Mouse (Mus musculus) kidney, postnatal 0 days (tissue): ENCODE results near the gene Gdf1. TPM values are rescaled to one million over a fixed set of nuclear protein-coding genes. Genes with fewer than 3 reads are reported as not detected.

Source experiments
- ATAC-seq: fragments of 200-750 bp; cut with Nextera tagmentation; replicated peaks from 2 replicates; pipeline ENCODE4 v1.8.0; 2017; ENCODE audit warnings: low read depth, moderate number of reproducible peaks, moderate TSS enrichment, moderate library complexity; ENCODE audit not compliant: low FRiP score
- DNase-seq: peaks from one replicate; pipeline ENCODE4 v3.0.0-alpha.2; 2016; ENCODE audit warnings: low spot score
- H3K27ac ChIP-seq: fragments of 300-500 bp; sonication (generic); 2 replicates; pipeline ENCODE4 v1.5.1; 2014; ENCODE audit warnings: mild to moderate bottlenecking
- H3K27me3 ChIP-seq: fragments of 300-500 bp; sonication (generic); 2 replicates; pipeline ENCODE4 v1.6.1; 2014; ENCODE audit warnings: low read length, mixed read lengths; ENCODE audit not compliant: insufficient read depth
- H3K36me3 ChIP-seq: fragments of 300-500 bp; sonication (generic); 2 replicates; pipeline ENCODE4 v1.6.1; 2014; ENCODE audit warnings: low read length, mixed read lengths; ENCODE audit not compliant: insufficient read depth
- H3K4me1 ChIP-seq: fragments of 300-500 bp; sonication (generic); replicated peaks from 2 replicates; pipeline ENCODE4 v1.6.1; 2014; ENCODE audit warnings: antibody characterized with exemption, low read length, mixed read lengths; ENCODE audit not compliant: insufficient read depth
- H3K4me2 ChIP-seq: fragments of 300-500 bp; sonication (generic); 2 replicates; pipeline ENCODE4 v1.6.1; 2014; ENCODE audit warnings: mild to moderate bottlenecking, low read length, moderate library complexity, mixed read lengths
- H3K4me3 ChIP-seq: fragments of 300-500 bp; sonication (generic); replicated peaks from 2 replicates; pipeline ENCODE4 v1.5.1; 2014; ENCODE audit warnings: low read depth, low read length
- H3K9ac ChIP-seq: fragments of 300-500 bp; sonication (generic); 2 replicates; pipeline ENCODE4 v1.6.1; 2014; ENCODE audit warnings: low read depth, low read length
- H3K9me3 ChIP-seq: fragments of 300-500 bp; sonication (generic); replicated peaks from 2 replicates; pipeline ENCODE4 v1.6.1; 2016; ENCODE audit warnings: low read length, inconsistent platforms, mixed read lengths
- CTCF ChIP-seq: IDR thresholded peaks from 2 replicates; pipeline ENCODE4 v1.5.1; 2016; ENCODE audit warnings: antibody characterized with exemption, low read depth, mild to moderate bottlenecking, moderate library complexity
- WGBS: fragments of 180-500 bp; shearing (Covaris S2); extraction: QIAGEN DNeasy Blood & Tissue Kit; methylation state at CpG from one replicate; pipeline ENCODE4 v1.1.7; 2014; 5-methylcytosine and 5-hydroxymethylcytosine counted together
- polyA plus RNA-seq: library from polyadenylated mRNA; unstranded; fragments of >200 nt; fragmentation: Nextera tagmentation; extraction: Ambion mirVana; gene quantifications from 2 replicates; pipeline ENCODE4 v1.2.1, GENCODE M21; 2015

Gene Gdf1
- polyA plus RNA-seq, 1 experiment from 2014 or later = 4.0 TPM

DNA sequence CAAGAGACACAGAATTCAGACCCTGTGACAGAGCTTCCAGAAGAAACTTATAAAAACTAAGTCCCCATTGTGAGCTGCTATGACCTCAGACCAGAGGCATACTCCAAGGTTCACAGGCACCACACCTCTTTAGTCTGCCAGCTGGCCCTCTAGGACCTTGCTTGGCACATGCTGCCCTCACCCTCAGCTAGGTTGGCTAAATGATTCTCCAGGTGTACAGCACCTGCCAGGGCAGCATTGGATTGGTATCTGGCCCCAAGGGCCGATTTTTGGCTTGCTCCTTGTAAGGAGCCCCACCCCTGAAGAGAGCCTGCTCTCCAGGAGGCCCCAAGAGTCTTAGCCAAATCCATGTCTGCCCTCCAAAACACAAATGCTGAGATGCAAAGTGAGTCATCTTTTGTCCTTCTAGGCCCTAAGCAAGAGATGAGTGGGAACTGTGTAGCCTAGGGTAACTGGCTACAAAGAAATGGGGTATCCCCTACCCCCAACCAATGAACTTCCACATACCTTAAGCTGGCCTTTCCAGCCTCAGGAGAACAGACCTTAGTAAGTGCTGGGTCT is 18.3 kb downstream of the Gdf1 start:
- no peak overlapping the region for H3K4me3 ChIP-seq
- WGBS = 54% methylated on average over 1 of the region's 1 CpGs
- ATAC-seq (no peak), DNase-seq (no peak)
- no peak overlapping the region for H3K27ac ChIP-seq
- peaks cover 21% of the 10 kb centered on the region for H3K4me1 ChIP-seq
- no peak for TF ChIP-seq CTCF
- no peaks in the 10 kb centered on the region for H3K9me3 ChIP-seq
- H3K9ac ChIP-seq = no peak overlapping the region
- no peak overlapping the region for H3K4me2 ChIP-seq
- peaks cover 16% of the 10 kb centered on the region for H3K36me3 ChIP-seq
- H3K27me3 ChIP-seq = no peaks in the 10 kb centered on the region

DNA sequence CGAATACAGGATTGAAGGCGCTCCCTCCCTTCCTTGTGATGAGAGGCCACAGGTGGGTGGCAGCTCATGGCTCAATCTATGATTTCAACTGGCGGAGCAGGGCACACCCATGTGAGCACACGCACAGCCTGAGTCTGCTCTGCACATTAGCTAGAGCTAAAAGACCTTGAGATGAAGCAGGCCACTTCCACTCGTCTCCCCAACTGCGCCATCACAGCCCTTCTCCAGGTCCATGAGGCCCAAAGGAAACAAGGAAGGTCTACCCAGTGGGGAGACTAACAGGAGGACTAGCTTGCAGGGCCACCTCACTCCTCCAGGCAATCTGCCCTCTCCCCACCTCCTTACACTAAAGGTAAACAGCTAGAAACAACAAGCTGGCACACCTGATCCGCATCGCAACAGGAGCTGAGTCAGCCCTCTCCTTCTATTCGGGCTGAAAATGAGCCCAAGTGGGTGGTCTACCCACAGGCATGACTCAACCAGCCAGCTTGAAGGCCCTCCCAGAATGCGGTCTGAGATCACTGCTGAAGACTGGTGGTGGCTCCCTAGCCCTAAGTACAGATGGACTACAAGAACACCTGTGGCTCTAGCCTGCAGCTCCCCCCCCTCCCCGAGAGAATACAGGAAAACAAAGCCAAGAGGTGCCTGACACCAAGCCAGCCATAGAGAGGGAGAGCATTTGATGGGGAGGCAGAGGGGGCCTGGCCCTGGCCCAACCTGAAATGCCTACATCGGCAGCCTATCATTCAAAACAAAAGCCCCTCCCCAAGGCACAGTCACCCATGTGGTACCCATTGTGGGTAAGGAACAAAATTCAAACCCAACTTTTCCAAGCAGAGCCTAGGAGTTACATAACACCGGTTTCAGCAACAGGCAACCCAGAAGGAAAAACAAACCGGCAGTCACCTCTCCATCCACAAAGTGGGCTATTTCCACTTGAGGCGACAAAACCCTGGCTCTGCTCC is 21.7 kb downstream of the Gdf1 start:
- ATAC-seq = no peak
- Histone ChIP-seq H3K9ac (peak overlapping the region; percentile 97), H3K4me3 (peak overlapping the region; percentile 92), H3K4me2 (peak overlapping the region; percentile 80), H3K36me3 (peaks cover 6% of the 10 kb centered on the region; the same call in 1 of the 2 replicates), H3K27me3 (no peaks in the 10 kb centered on the region), H3K27ac (no peak overlapping the region), H3K9me3 (no peaks in the 10 kb centered on the region), H3K4me1 (peaks cover 21% of the 10 kb centered on the region)
- no peak for TF ChIP-seq CTCF
- DNase-seq = no peak
- 44% methylated on average over 15 of the region's 15 CpGs for WGBS

DNA sequence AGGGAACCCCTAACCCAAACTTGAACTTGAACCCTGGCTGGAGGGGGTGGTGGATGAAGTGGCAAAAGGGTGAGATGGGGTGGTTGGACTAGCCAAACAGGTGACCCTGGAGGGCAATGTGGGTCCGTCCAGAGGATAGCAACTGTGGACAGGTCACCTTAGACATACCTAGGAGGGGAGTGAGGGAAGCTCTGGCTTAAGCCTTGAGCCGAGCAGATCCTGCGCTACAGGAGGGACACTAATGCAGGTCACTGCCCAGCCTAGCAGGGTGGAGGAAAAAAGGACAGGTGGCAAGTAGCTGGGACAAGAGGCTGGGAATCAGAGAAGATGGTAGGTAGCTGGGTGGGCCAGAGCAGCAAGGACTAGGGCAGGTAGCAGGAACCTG is 22.4 kb downstream of the Gdf1 start:
- Histone ChIP-seq H3K9ac (peak overlapping the region; percentile 97), H3K36me3 (peaks cover 6% of the 10 kb centered on the region; the same call in 1 of the 2 replicates), H3K4me2 (peak overlapping the region; percentile 80), H3K4me3 (peak overlapping the region; percentile 92), H3K4me1 (peaks cover 21% of the 10 kb centered on the region), H3K27ac (no peak overlapping the region), H3K27me3 (no peaks in the 10 kb centered on the region), H3K9me3 (no peaks in the 10 kb centered on the region)
- no peak for TF ChIP-seq CTCF
- ATAC-seq (no peak), DNase-seq (no peak)
- WGBS = 11% methylated on average over 3 of the region's 3 CpGs

DNA sequence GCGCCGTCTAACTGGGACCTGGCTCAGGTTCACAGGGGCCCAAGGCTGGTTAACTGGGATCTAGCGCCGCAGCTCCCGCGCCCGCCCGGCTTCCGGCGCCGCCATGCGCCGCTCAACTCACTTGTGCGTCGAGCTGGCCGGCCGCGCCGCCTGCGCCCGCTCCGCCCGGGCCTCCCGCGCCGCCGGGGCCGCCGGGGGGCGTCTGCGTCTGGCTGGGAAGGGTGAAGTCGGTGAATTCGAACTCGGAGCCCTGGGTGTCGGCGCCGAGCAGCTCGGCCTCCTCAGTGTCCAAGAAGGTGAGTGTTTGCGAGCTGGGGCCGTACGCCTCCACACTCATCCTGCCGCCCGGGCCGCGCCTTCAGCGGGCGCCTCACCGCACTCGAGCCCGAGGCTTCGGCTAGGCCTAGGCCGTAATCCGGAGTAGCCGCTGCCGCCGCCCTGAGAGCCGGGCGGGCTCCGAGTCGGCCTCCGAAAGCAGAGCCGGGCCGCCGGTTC is 23.1 kb downstream of the Gdf1 start:
- H3K4me3 ChIP-seq = peak overlapping the region; percentile 92
- ATAC-seq = peak; percentile 48
- peak overlapping the region; percentile 90 for H3K27ac ChIP-seq
- H3K4me2 ChIP-seq = peak overlapping the region; percentile 80
- no peak for TF ChIP-seq CTCF
- peak overlapping the region; percentile 97 for H3K9ac ChIP-seq
- no peaks in the 10 kb centered on the region for H3K27me3 ChIP-seq
- peak; percentile 29 for DNase-seq
- peaks cover 21% of the 10 kb centered on the region for H3K4me1 ChIP-seq
- H3K36me3 ChIP-seq = peaks cover 6% of the 10 kb centered on the region; the same call in 1 of the 2 replicates
- under 1% methylated on average over 64 of the region's 64 CpGs for WGBS
- H3K9me3 ChIP-seq = no peaks in the 10 kb centered on the region

DNA sequence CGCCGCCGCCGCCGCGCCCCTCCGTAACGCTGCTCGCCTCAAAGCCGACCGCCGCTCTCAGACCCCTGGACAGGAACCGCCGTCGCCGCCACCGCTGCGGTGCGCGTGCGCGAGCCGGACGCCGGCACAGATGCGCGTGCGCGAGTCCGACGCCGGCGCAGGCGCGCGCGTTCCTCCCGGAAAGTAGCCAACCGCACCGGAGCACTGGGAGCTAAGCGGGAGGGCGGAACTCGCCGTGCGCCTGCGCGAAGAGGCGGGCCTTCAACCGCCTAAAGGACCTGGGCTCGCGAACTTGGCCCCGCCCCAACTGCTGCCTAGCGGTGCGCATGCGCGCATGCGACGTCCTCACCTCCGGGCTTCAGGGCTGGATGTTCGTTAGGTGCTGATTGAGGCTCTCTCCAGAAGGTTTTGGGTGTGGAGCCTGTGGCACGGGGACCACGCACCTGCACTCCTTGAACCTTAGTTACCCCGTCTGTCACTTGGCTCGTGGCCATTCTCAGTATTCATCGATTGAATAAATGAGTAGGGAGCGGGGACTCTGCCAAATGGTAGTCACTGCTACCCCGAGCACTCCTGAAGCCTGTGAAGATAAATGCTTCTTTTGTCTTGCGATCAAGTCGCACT is 23.7 kb downstream of the Gdf1 start, which contains the start of gene Upf1:
TSS of gene Upf1 (minus strand) at position 85 of the 624 bp plus-strand sequence.
- peak within 1 kb of the TSS; percentile 97 for H3K9ac ChIP-seq
- no peak for TF ChIP-seq CTCF
- under 1% methylated on average over 69 of the region's 69 CpGs for WGBS
- H3K27me3 ChIP-seq = no peaks in the 10 kb centered on the region
- peak within 1 kb of the TSS; percentile 90 for H3K27ac ChIP-seq
- peaks cover 6% of the 10 kb centered on the region; the same call in 1 of the 2 replicates for H3K36me3 ChIP-seq
- peak within 1 kb of the TSS; percentile 80 for H3K4me2 ChIP-seq
- peaks cover 18% of the 10 kb centered on the region for H3K4me1 ChIP-seq
- no peaks in the 10 kb centered on the region for H3K9me3 ChIP-seq
- H3K4me3 ChIP-seq = peak within 1 kb of the TSS; percentile 92
- ATAC-seq (peak; percentile 90), DNase-seq (peak; percentile 98)

DNA sequence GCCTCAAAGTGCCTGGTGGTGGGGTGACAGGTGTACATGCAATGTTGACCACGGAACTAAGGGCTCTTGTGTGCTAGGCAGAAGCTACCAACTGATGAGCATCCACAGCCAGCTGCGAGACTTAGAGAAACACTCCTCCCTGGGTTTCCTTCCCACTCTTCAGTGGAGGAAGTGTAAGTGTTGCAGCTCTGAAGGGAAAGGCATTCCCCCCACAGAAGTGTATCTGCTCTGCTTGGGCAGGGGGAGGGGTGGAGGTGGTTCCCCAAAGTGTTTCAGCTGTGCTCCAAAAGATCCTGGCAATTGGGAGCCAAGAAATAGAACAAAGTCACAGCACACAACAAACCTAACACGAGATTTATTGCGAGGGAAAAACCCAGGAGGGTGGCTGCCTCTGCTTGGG is 24.4 kb downstream of the Gdf1 start:
- WGBS = 50% methylated on average over 4 of the region's 4 CpGs
- ATAC-seq (no peak), DNase-seq (no peak)
- H3K36me3 ChIP-seq = 0 out of 2 replicates have a peak, but pooled peaks cover 1% of the 10 kb centered on the region
- H3K9ac ChIP-seq = no peak overlapping the region
- H3K9me3 ChIP-seq = no peaks in the 10 kb centered on the region
- peak overlapping the region; percentile 54 for H3K4me2 ChIP-seq
- 0 out of 2 replicates have a peak overlapping the region, but pooled peaks have one; percentile 2 for H3K27ac ChIP-seq
- no peaks in the 10 kb centered on the region for H3K27me3 ChIP-seq
- H3K4me1 ChIP-seq = peaks cover 18% of the 10 kb centered on the region
- no peak for TF ChIP-seq CTCF
- H3K4me3 ChIP-seq = 0 out of 2 replicates have a peak overlapping the region, but pooled peaks have one; percentile 92
